8 mouse cellular contexts compared by ENCODE assay signal in genomic region chr1:58710711-58711364, GRCm38 (mm10). TPM values are rescaled to one million over a fixed set of nuclear protein-coding genes. Genes with fewer than 3 reads are reported as not detected.
DNase-seq lines count a peak whose midpoint lies in the region; ATAC-seq lines count a peak whose summit lies in the region.

No protein-coding gene starts in this region.

- H3K9me3 ChIP-seq in lung, embryonic 16.5 days (ENCODE audit: control insufficient read depth, low read length) = no peaks in the 10 kb centered on the region
- H3K9me3 ChIP-seq in midbrain, embryonic 14.5 days (ENCODE audit: control insufficient read depth, low read length) = no peaks in the 10 kb centered on the region

- no peaks in the 10 kb centered on the region; the same call in 1 of the 2 replicates for H3K36me3 ChIP-seq in lung, embryonic 16.5 days (ENCODE audit: control insufficient read depth, insufficient read depth, low read length)
- no peaks in the 10 kb centered on the region for H3K36me3 ChIP-seq in midbrain, embryonic 14.5 days (ENCODE audit: control insufficient read depth, insufficient read depth, low read length)

- peak overlapping the region; percentile 77 for H3K4me3 ChIP-seq in lung, embryonic 16.5 days (ENCODE audit: low read length)
- peak overlapping the region; percentile 58 for H3K4me3 ChIP-seq in midbrain, embryonic 14.5 days (replicated peaks; ENCODE audit: low read depth, low read length)

- peak overlapping the region; percentile 93 for H3K9ac ChIP-seq in lung, embryonic 16.5 days (ENCODE audit: low read length)
- H3K9ac ChIP-seq in midbrain, embryonic 14.5 days (replicated peaks; ENCODE audit: low read length) = peak overlapping the region; percentile 69; the same call in 1 of the 2 replicates

- H3K27me3 ChIP-seq in lung, embryonic 16.5 days (ENCODE audit: control insufficient read depth, insufficient read depth, low read depth, low read length) = no peaks in the 10 kb centered on the region
- H3K27me3 ChIP-seq in midbrain, embryonic 14.5 days (ENCODE audit: control insufficient read depth, insufficient read depth, low read length) = no peaks in the 10 kb centered on the region

- no peak for ATAC-seq in lung, embryonic 16.5 days (ENCODE audit: low read depth)
- ATAC-seq in inflammation-experienced regulatory T-cells, adult 6 months = peak; percentile 19
- no peak for ATAC-seq in midbrain, embryonic 14.5 days (ENCODE audit: low FRiP score, low TSS enrichment)
- no peak for ATAC-seq in granulocyte monocyte progenitor cell, adult 5-6 weeks (replicated peaks; ENCODE audit: poor library complexity, severe bottlenecking)

- no peak for DNase-seq in lung, postnatal 4 days
- DNase-seq in embryo, embryonic 11 days = peak; percentile 47
- no peak for DNase-seq in midbrain, embryonic 14.5 days
- no peak for DNase-seq in right cerebral cortex, postnatal 25 days
- no peak for DNase-seq in gastrocnemius, postnatal 10 days

- peak overlapping the region; percentile 65 for H3K4me2 ChIP-seq in lung, embryonic 16.5 days (ENCODE audit: low read depth, low read length)
- peak overlapping the region; percentile 78 for H3K4me2 ChIP-seq in midbrain, embryonic 14.5 days (ENCODE audit: low read length)

- peak overlapping the region; percentile 99 for H3K27ac ChIP-seq in lung, embryonic 16.5 days (ENCODE audit: low read length)
- H3K27ac ChIP-seq in midbrain, embryonic 14.5 days (replicated peaks; ENCODE audit: low read depth, low read length) = no peak overlapping the region

- peaks cover 13% of the 10 kb centered on the region for H3K4me1 ChIP-seq in lung, embryonic 16.5 days (replicated peaks; ENCODE audit: control insufficient read depth, insufficient read depth, low read length)
- H3K4me1 ChIP-seq in midbrain, embryonic 14.5 days (ENCODE audit: control insufficient read depth, insufficient read depth, low read length) = no peaks in the 10 kb centered on the region

- 43% methylated on average over 10 of the region's 10 CpGs for WGBS in lung, embryonic 16.5 days
- WGBS in midbrain, embryonic 14.5 days = 55% methylated on average over 10 of the region's 10 CpGs

RNA-seq across cellular contexts. Expression of gene Cflar, which starts 0.5 kb away (rescaled TPM):
- 42.5 and 47.0 TPM in 2 replicates for polyA plus RNA-seq in lung, embryonic 16.5 days (2015; fragmentation: Nextera tagmentation; extraction: Ambion mirVana)
- 100 to 1,000 TPM; 124 to 177 (median 175) TPM for polyA plus RNA-seq in inflammation-experienced regulatory T-cells, adult 6 months (2017; shearing (Covaris generic))
- 11.5 and 16.4 TPM in 2 replicates for polyA plus RNA-seq in midbrain, embryonic 14.5 days (2014; fragmentation: Nextera tagmentation; extraction: Ambion mirVana)
- total RNA-seq in granulocyte monocyte progenitor cell, adult 5-6 weeks (2014; fragmentation: Nextera tagmentation) = 81.6 and 114 TPM in 2 replicates
- total RNA-seq in granulocyte monocyte progenitor cell, adult 5-6 weeks (2017) = 95.6 and 100 TPM in 2 replicates
- 10 to 100 TPM; 48.9 to 51.4 TPM for total RNA-seq in gastrocnemius, postnatal 10 days (2021)

RNA-seq across cellular contexts. Expression of gene Als2cr12, which starts 15.0 kb away (rescaled TPM):
- polyA plus RNA-seq in lung, embryonic 16.5 days (2015; fragmentation: Nextera tagmentation; extraction: Ambion mirVana) = 0.23 TPM in 1 of 2 replicates, not detected in the other
- polyA plus RNA-seq in inflammation-experienced regulatory T-cells, adult 6 months (2017; shearing (Covaris generic)) = not detected
- polyA plus RNA-seq in midbrain, embryonic 14.5 days (2014; fragmentation: Nextera tagmentation; extraction: Ambion mirVana) = not detected in 2 replicates
- not detected in 2 replicates for total RNA-seq in granulocyte monocyte progenitor cell, adult 5-6 weeks (2014; fragmentation: Nextera tagmentation)
- not detected in 2 replicates for total RNA-seq in granulocyte monocyte progenitor cell, adult 5-6 weeks (2017)
- total RNA-seq in gastrocnemius, postnatal 10 days (2021) = not detected
